Mouse (Mus musculus) ES-Bruce4 (cell line): ENCODE measurements at regions not wholly inside any gene's neighbourhood (a gene's known extent, or its start where the extent isn't known, plus 50 kb on each side); places are given as distances from the start of the nearest gene placed in this dataset.

Experiments used
- CTCF ChIP-seq: IDR thresholded peaks from one replicate; pipeline ENCODE4 v1.8.1; 2011; ENCODE audit warnings: low read depth, low read length
- EP300 ChIP-seq: IDR thresholded peaks from 2 replicates; pipeline ENCODE4 v1.6.1; 2011; ENCODE audit warnings: low read depth, low read length; ENCODE audit not compliant: insufficient read depth
- POLR2A ChIP-seq: IDR thresholded peaks from one replicate; pipeline ENCODE4 v1.8.1; 2011; ENCODE audit warnings: low read length; ENCODE audit not compliant: insufficient read depth

DNA sequence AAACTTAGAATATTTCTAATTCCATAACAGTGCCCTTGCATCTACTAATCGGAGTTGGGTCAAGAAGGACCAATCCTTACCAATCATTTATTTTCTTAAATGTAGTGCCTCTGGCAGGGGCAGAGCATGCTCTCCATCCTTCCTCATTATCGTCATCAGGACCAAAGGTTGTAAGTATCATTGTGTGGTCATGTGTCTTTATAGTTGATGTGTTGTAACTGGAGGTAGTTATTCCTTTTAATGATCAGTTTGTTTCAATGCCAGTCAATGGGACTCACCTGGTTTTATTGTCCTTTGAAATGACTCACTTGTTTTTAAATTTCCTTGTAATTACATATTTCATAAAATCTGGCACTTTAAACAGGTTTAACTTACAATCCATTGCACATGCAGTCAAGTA is 399.6 kb downstream of the Sec16b start:
- no peak for TF ChIP-seq POLR2A
- TF ChIP-seq CTCF: no peak
- TF ChIP-seq EP300: no peak
